Mouse (Mus musculus) hindbrain, embryonic 10.5 days (tissue): ENCODE measurements around the gene Ntn1. TPM values are rescaled to one million over a fixed set of nuclear protein-coding genes. Genes with fewer than 3 reads are reported as not detected.

Experiments used
- DNase-seq: peaks from one replicate; pipeline ENCODE4 v3.0.0-alpha.2; 2017; ENCODE audit warnings: low spot score
- H3K27ac ChIP-seq: fragments of 300-500 bp; sonication (generic); 2 replicates; pipeline ENCODE4 v1.5.1; 2016; ENCODE audit warnings: mild to moderate bottlenecking, moderate library complexity
- H3K27me3 ChIP-seq: fragments of 300-500 bp; sonication (generic); 2 replicates; pipeline ENCODE4 v1.6.1; 2016; ENCODE audit warnings: mild to moderate bottlenecking; ENCODE audit not compliant: poor library complexity, insufficient read depth, severe bottlenecking
- H3K36me3 ChIP-seq: fragments of 300-500 bp; sonication (generic); 2 replicates; pipeline ENCODE4 v1.6.1; 2016; ENCODE audit warnings: mild to moderate bottlenecking, moderate library complexity
- H3K4me1 ChIP-seq: fragments of 300-500 bp; sonication (generic); replicated peaks from 2 replicates; pipeline ENCODE4 v1.6.1; 2016; ENCODE audit warnings: mild to moderate bottlenecking
- H3K4me3 ChIP-seq: fragments of 300-500 bp; sonication (generic); 2 replicates; pipeline ENCODE4 v1.5.1; 2016; ENCODE audit warnings: mild to moderate bottlenecking, moderate library complexity
- H3K9me3 ChIP-seq: fragments of 300-500 bp; sonication (generic); 2 replicates; pipeline ENCODE4 v1.6.1; 2016; ENCODE audit warnings: mild to moderate bottlenecking, moderate library complexity
- WGBS: fragments of 180-500 bp; shearing (Covaris S2); methylation state at CpG from one replicate; pipeline ENCODE4 v1.1.7; 2016; 5-methylcytosine and 5-hydroxymethylcytosine counted together
- polyA plus RNA-seq: library from polyadenylated mRNA; unstranded; fragments of >200 nt; fragmentation: Nextera tagmentation; extraction: Ambion mirVana; gene quantifications from 2 replicates; pipeline ENCODE4 v1.2.1, GENCODE M21; 2016

Ntn1 gene
- polyA plus RNA-seq, 1 experiment from 2014 or later = 23.7 TPM

- 48% methylated on average over 18 of the region's 18 CpGs for WGBS
- DNase-seq = peak; percentile 37
- H3K4me3 ChIP-seq = no peak overlapping the region
- H3K36me3 ChIP-seq = peaks cover 21% of the 10 kb centered on the region
- peak overlapping the region; percentile 84 for H3K27ac ChIP-seq
- 0 out of 2 replicates have a peak, but pooled peaks cover 3% of the 10 kb centered on the region for H3K9me3 ChIP-seq
- H3K27me3 ChIP-seq = peaks cover 82% of the 10 kb centered on the region
- H3K4me1 ChIP-seq = peaks cover 59% of the 10 kb centered on the region
Measured at GRCm38 (mm10) chr11:68228941-68229665, 171.5 kb downstream of the Ntn1 start.

- Histone ChIP-seq H3K4me1 (peaks cover 58% of the 10 kb centered on the region), H3K4me3 (no peak overlapping the region), H3K27ac (peak overlapping the region; percentile 84), H3K9me3 (0 out of 2 replicates have a peak, but pooled peaks cover 3% of the 10 kb centered on the region), H3K36me3 (peaks cover 25% of the 10 kb centered on the region), H3K27me3 (peaks cover 82% of the 10 kb centered on the region)
- DNase-seq = no peak
- 81% methylated on average over 6 of the region's 6 CpGs for WGBS
Measured at GRCm38 (mm10) chr11:68227837-68228236, 172.8 kb downstream of the Ntn1 start.

- H3K27ac ChIP-seq = peak overlapping the region; percentile 84
- H3K4me3 ChIP-seq = peak overlapping the region; percentile 9; the same call in 1 of the 2 replicates
- H3K9me3 ChIP-seq = 0 out of 2 replicates have a peak, but pooled peaks cover 2% of the 10 kb centered on the region
- peaks cover 61% of the 10 kb centered on the region for H3K4me1 ChIP-seq
- WGBS = 26% methylated on average over 5 of the region's 5 CpGs
- H3K36me3 ChIP-seq = peaks cover 28% of the 10 kb centered on the region
- peak; percentile 68 for DNase-seq
- peaks cover 90% of the 10 kb centered on the region for H3K27me3 ChIP-seq
Measured at GRCm38 (mm10) chr11:68226654-68227057, 174.0 kb downstream of the Ntn1 start.

GRCm38 (mm10) chr11:68223143-68223542 is 177.5 kb downstream of the Ntn1 start:
- peaks cover 95% of the 10 kb centered on the region for H3K27me3 ChIP-seq
- WGBS = 75% methylated on average over 13 of the region's 13 CpGs
- DNase-seq = no peak
- H3K36me3 ChIP-seq = peaks cover 32% of the 10 kb centered on the region
- no peak overlapping the region for H3K27ac ChIP-seq
- peaks cover 55% of the 10 kb centered on the region for H3K4me1 ChIP-seq
- no peaks in the 10 kb centered on the region for H3K9me3 ChIP-seq
- no peak overlapping the region for H3K4me3 ChIP-seq

- no peak overlapping the region for H3K27ac ChIP-seq
- no peak for DNase-seq
- no peaks in the 10 kb centered on the region for H3K9me3 ChIP-seq
- 89% methylated on average over 7 of the region's 7 CpGs for WGBS
- H3K27me3 ChIP-seq = peaks cover 95% of the 10 kb centered on the region
- no peak overlapping the region for H3K4me3 ChIP-seq
- H3K4me1 ChIP-seq = peaks cover 55% of the 10 kb centered on the region
- peaks cover 36% of the 10 kb centered on the region for H3K36me3 ChIP-seq
Measured at GRCm38 (mm10) chr11:68222209-68222608, 178.4 kb downstream of the Ntn1 start.

GRCm38 (mm10) chr11:68220733-68221132 is 179.9 kb downstream of the Ntn1 start:
- Histone ChIP-seq H3K4me3 (no peak overlapping the region), H3K9me3 (no peaks in the 10 kb centered on the region), H3K27me3 (peaks cover 92% of the 10 kb centered on the region), H3K27ac (0 out of 2 replicates have a peak overlapping the region, but pooled peaks have one; percentile 30), H3K36me3 (peaks cover 35% of the 10 kb centered on the region), H3K4me1 (peaks cover 55% of the 10 kb centered on the region)
- DNase-seq = peak; percentile 45
- 74% methylated on average over 4 of the region's 4 CpGs for WGBS

GRCm38 (mm10) chr11:68216041-68216440 is 184.6 kb downstream of the Ntn1 start:
- Histone ChIP-seq H3K27me3 (peaks cover 50% of the 10 kb centered on the region), H3K27ac (peak overlapping the region; percentile 90), H3K9me3 (no peaks in the 10 kb centered on the region), H3K4me3 (peak overlapping the region; percentile 16; the same call in 1 of the 2 replicates), H3K4me1 (peaks cover 82% of the 10 kb centered on the region), H3K36me3 (peaks cover 36% of the 10 kb centered on the region)
- 60% methylated on average over 11 of the region's 11 CpGs for whole genome bisulfite sequencing
- DNase-seq = peak; percentile 48

GRCm38 (mm10) chr11:68215206-68215912 is 185.3 kb downstream of the Ntn1 start:
- H3K27ac ChIP-seq = peak overlapping the region; percentile 90
- H3K4me3 ChIP-seq = peak overlapping the region; percentile 16
- DNase-seq = peak; percentile 90
- H3K4me1 ChIP-seq = peaks cover 80% of the 10 kb centered on the region
- no peaks in the 10 kb centered on the region for H3K9me3 ChIP-seq
- H3K27me3 ChIP-seq = peaks cover 44% of the 10 kb centered on the region
- peaks cover 41% of the 10 kb centered on the region for H3K36me3 ChIP-seq
- 21% methylated on average over 6 of the region's 6 CpGs for WGBS

- DNase-seq = no peak
- 53% methylated on average over 9 of the region's 9 CpGs for WGBS
- Histone ChIP-seq H3K27me3 (peaks cover 36% of the 10 kb centered on the region), H3K4me3 (peak overlapping the region; percentile 16), H3K4me1 (peaks cover 82% of the 10 kb centered on the region), H3K36me3 (peaks cover 38% of the 10 kb centered on the region), H3K27ac (peak overlapping the region; percentile 90), H3K9me3 (no peaks in the 10 kb centered on the region)
Measured at GRCm38 (mm10) chr11:68214496-68215205, 186.0 kb downstream of the Ntn1 start.

GRCm38 (mm10) chr11:68213896-68214295 is 186.7 kb downstream of the Ntn1 start:
- Histone ChIP-seq H3K4me3 (no peak overlapping the region), H3K27ac (peak overlapping the region; percentile 90), H3K9me3 (no peaks in the 10 kb centered on the region), H3K27me3 (peaks cover 30% of the 10 kb centered on the region), H3K4me1 (peaks cover 82% of the 10 kb centered on the region), H3K36me3 (peaks cover 38% of the 10 kb centered on the region)
- DNase-seq = no peak
- 75% methylated on average over 3 of the region's 3 CpGs for WGBS

- H3K36me3 ChIP-seq = peaks cover 49% of the 10 kb centered on the region
- H3K4me3 ChIP-seq = no peak overlapping the region
- peak overlapping the region; percentile 90 for H3K27ac ChIP-seq
- peaks cover 11% of the 10 kb centered on the region; the same call in 1 of the 2 replicates for H3K27me3 ChIP-seq
- no peaks in the 10 kb centered on the region for H3K9me3 ChIP-seq
- peak; percentile 45 for DNase-seq
- WGBS = 48% methylated on average over 8 of the region's 8 CpGs
- H3K4me1 ChIP-seq = peaks cover 77% of the 10 kb centered on the region
Measured at GRCm38 (mm10) chr11:68211924-68212578, 188.6 kb downstream of the Ntn1 start.

GRCm38 (mm10) chr11:68210714-68211113 is 189.9 kb downstream of the Ntn1 start:
- Histone ChIP-seq H3K9me3 (no peaks in the 10 kb centered on the region), H3K4me3 (no peak overlapping the region), H3K27me3 (peaks cover 3% of the 10 kb centered on the region; the same call in 1 of the 2 replicates), H3K27ac (0 out of 2 replicates have a peak overlapping the region, but pooled peaks have one; percentile 90), H3K4me1 (peaks cover 64% of the 10 kb centered on the region), H3K36me3 (peaks cover 53% of the 10 kb centered on the region)
- no peak for DNase-seq
- 90% methylated on average over 5 of the region's 5 CpGs for WGBS
